Mouse (Mus musculus): ENCODE measurements around the gene Donson. TPM values are rescaled to one million over a fixed set of nuclear protein-coding genes. Genes with fewer than 3 reads are reported as not detected.
"Not testable (repeated sequence)": the region's sequence is repeated elsewhere in the genome, so short reads cannot be mapped to it uniquely, and the experiment has no call there.

Gene Donson
- total RNA-seq, 2 experiments from 2014 or later, result 43.0 to 44.7 TPM

DNA sequence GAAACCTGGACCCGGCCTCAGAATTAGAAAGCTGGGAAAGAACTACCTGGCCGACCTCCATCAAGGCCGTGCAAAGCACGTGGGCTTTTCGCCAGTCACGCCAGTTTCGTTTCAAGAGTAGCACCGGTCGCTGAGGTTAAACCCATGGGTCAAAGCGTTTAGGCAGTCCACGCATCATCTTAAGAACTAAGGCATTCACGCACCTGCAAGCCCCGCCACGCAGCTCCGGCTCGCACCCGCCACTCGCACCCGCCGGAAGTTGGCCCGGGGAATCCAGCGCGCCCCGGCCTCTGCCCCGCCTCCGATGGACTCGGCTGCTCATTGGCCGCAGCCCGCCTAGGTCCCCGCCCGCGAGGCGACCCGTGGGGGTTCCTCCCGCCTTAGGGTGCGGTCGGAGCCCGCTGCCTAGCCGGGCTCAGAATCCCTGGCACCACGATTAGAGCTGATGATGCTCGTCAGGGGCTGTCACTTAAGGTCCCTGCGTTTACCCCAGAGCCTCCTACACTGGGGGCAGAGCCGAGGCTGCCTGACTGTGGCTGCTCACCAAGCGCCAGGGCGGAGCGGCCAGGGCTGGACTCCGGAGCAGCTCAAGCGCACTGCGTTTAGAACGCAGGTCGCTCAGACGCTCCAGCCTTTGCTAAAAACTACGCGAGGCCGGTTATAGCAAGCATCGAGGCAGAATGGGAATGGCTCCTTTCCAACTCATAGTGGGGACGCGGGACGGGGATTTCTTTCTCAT lies 41.7 kb downstream of the Donson start, which contains the start of gene Gart:
Gene Gart (minus strand): TSS at position 272 of the 739 bp plus-strand sequence.
- ATAC-seq (replicated peaks; ENCODE audit: low FRiP score, poor library complexity, severe bottlenecking), result peak; percentile 87

DNA sequence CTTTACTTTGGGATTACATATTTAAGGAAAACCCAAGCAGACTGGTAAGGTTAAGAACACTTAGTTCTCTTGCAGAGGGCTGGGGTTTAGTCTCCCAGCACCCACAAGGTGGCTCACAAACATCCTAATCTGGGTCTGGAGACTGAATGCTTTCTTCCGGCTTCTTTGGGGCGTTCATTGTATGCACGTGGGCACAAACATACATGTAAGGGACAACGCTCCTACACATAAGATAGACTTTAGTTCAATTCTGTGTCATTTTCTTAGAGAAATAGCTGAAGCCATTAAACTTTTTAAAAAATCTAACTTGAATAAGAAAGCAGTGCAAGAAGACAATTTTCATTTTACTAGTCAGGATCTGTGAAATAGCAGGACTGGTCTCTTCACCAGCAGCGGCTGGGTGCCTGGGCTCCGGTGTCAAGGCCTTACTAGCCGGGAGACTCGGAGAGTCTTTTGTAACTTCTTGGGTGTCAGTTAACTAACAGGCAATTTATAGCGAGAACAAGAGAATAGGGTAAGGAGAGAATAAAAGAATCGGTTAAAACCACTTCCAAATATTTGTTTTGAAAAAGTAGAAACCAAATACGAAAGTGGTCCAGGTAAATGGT lies 42.5 kb downstream of the Donson start:
- ATAC-seq (replicated peaks; ENCODE audit: low FRiP score, poor library complexity, severe bottlenecking), result no peak

DNA sequence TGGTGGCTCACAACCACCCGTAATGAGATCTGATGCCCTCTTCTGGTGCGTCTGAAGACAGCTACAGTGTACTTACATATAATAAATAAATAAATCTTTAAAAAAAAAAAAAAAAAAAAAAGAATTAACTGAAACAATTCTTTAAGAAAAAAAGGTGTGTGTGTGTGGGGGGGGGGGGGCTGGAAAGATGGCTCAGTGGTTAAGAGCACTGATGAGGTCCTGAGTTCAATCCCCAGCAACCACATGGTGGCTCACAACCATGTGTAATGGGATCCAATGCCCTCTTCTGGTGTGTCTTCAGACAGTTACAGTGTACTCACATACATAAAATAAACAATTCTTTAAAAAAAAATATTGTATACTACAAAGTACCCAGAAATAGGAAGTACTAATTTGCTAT lies 43.1 kb downstream of the Donson start:
- not testable (repeated sequence) for ATAC-seq (replicated peaks; ENCODE audit: low FRiP score, poor library complexity, severe bottlenecking)

DNA sequence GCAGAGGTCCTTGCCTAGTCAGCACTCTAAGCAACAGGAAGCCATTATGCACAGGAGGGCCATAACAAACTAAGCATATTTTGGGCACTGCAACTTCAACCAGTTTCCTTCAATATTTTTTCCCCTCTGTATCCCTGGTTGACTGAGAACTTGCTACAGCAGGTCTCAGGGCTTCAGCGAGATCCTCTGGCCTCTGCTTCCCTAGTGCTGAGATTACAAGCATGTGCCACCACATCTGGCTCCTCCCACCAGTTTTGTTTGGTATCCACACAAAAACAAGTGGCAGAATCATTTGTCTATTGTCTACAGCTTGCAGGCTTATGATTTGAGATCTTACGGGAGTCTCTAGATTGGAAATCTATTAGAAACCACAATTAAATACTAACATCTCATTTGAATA lies 43.7 kb downstream of the Donson start:
- no peak for ATAC-seq (replicated peaks; ENCODE audit: low FRiP score, poor library complexity, severe bottlenecking)

DNA sequence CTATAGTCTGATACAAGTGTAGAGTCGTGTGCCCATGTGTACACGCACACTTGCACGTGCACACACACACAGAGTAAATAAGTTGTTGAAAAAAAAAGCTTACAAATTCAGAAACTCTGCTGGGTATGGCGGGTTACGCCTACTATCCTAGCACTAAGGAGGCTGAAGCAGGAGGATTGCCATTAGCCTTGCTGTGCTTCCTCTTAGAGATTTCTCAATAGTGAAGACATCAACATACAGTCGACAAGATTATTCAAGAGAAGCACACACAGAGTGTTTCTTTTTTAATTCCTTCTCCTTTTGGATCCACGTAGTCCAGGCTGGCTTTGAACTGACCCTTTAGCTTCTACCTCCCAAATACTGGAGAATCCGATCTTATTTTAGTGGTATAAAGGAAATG lies 48.4 kb downstream of the Donson start:
- ATAC-seq (replicated peaks; ENCODE audit: low FRiP score, poor library complexity, severe bottlenecking), result no peak

DNA sequence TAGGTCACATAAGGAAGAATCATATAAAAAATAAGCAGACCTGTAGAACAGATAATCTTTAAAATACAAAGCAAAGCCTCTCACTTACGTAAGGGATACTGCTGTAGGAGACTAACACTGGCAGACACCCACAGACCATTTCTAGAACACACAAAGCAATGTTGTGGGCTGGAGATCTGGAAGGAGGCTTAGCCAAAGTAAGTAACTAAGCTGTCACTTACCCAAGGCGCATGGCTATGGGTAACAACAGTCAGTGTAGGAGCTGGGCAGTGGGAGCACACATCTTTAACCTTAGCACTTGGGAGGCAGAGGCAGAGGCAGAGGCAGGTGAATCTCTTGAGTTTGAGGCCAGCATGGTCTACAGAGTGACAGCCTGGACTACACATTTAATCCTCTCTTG lies 48.9 kb downstream of the Donson start:
- ATAC-seq (replicated peaks; ENCODE audit: low FRiP score, poor library complexity, severe bottlenecking), result no peak

DNA sequence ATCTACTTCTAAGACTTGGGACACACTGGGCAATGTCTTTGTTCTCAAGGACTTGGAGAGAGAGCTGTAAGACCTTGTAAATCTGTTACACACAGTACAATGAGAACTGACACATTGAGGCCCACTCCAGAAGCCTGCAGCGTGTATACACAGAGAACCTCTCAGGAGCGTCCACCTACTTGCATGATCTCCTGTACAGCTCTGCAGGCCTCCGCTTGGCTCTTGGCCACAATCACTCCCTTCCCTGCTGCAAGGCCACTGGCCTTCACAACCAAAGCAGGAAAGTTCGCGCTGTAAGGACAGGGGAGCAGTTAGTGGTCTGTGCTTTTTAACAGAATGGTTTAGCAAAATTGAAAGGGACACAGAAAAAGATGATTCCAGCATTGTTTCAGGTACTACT lies 49.4 kb downstream of the Donson start:
- no peak for ATAC-seq (replicated peaks; ENCODE audit: low FRiP score, poor library complexity, severe bottlenecking)

DNA sequence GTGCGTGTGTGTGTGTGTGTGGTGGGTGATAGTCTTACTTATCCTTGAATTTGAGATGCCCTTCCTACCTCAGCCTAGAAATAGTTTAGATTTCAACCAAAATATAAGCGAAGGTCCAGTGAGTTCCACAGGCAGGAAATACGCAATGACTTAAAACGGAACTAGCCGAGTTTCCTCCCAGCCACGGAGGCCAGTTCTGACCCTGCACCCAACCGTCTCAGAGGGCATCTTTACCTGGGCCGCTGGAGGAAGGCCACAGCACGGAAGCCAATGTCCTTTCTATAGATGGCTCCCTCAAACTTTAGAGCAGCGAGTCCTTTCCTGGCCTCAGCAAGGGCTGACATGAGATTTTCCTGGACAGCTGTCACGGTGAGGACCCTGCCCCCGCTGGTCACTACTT lies 54.9 kb downstream of the Donson start:
- no peak for ATAC-seq (replicated peaks; ENCODE audit: low FRiP score, poor library complexity, severe bottlenecking)

DNA sequence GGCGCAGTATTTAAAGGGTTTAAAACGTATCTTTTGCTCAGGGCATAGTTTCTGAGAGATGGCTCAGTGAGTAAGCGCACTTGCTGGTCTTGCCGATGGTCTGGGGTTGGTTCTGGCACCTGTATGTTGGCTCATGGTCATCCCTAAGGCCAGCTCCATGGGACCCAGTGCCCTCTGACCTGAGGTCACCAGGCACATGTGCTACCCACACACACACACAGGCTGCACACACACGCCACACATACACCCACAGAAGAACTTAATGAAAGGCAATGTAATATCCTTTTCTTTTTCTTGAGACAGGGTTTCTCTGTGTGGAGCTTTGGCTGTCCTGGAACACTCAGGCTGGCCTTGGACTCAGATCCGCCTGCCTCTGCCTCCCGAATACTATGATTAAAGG lies 55.6 kb downstream of the Donson start:
- ATAC-seq (replicated peaks; ENCODE audit: low FRiP score, poor library complexity, severe bottlenecking), result no peak

DNA sequence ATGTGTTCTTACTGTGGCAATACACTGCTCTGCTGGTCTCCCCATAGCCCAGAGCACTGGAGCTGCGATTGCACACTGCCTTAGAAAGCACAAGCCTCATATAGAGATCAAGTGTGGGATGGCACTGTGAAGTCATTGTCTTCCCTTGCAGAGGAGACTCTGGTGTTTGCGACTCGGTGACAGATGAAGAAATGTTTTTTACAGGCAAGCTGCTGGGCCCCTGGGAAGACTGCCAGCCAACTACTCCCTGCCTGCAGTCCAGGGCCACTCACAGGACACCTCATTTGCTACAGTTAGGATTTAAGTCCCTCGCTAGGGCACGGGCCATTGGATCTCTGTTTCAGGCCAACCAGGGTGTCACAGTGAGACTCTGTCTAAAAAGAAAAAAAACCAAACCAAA lies 56.1 kb downstream of the Donson start:
- no peak for ATAC-seq (replicated peaks; ENCODE audit: low FRiP score, poor library complexity, severe bottlenecking)

DNA sequence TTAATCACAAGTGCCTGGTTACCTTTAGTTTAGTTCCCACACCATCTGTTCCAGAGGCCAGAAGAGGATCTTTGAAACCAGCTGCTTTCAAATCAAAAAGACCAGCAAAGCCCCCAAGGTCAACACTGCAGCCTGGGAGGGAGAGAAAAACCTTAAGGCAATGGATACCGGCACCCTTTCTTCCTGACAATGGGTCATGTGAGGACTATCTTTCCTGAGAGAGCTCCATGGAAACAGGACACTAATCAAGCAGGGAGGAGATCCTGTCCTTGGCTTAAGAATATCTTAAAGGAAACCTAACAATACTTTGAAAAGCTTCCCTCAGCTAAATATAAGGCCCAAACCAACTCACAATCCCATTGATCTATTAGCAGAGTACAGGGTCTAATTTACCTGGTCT lies 58.0 kb downstream of the Donson start:
- no peak for ATAC-seq (replicated peaks; ENCODE audit: low FRiP score, poor library complexity, severe bottlenecking)

DNA sequence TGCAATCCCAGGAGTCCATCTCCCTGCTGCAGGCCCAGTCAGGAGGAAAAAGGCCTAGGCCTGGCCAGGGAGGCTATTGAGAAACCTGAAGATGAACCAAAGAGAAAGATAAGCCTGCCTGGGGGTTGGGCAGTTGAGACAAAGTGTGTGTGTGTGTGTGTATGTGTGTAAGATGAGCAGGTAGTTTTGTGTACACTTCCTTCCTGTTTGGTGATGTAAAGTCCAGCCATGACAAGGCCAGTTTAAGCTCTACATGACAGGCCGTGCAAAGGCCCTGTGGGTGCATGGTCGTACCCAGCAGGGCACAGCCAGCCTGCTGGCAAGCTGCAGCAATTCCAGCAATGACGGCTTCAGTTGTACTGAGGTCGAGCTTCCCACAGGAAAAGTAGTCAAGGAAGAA lies 58.8 kb downstream of the Donson start:
- no peak for ATAC-seq (replicated peaks; ENCODE audit: low FRiP score, poor library complexity, severe bottlenecking)

DNA sequence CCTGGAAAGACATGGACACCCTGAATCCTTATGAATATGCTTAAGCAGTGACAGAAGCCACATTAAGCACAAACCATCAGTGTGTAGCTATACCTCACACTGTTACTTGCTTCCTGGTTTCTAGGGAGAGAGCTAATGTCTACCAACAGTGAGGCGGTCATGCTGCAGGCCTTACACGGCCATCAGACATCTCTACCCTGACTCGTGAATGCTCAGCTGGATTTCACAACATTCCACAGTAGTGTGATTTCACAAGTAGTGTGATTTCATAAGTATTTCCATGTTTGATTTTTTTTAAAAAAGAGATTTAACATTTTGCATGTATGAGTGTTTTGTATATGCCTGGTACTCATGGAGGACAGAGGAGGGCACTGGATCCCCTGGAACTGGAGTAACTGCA lies 59.9 kb downstream of the Donson start:
- ATAC-seq (replicated peaks; ENCODE audit: low FRiP score, poor library complexity, severe bottlenecking), result no peak

DNA sequence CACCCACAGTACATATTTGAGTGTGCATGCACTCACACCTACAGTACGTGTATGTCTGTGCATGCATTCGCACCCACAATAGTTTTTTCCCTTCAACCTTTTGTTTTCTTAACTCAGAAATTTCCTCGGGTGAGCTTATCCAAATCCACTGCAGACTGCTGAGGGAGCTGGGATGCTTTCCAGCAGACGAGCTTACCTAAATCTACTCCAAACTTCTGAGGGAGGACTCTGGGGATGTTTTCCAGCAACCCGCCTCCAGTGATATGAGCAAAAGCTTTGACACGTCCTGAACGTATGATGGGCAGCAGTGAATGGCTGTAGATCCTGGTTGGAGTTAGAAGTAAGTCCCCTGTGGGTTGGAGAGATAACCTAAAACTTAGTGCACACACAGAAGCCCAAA lies 60.7 kb downstream of the Donson start:
- ATAC-seq (replicated peaks; ENCODE audit: low FRiP score, poor library complexity, severe bottlenecking), result no peak

Other genes with a start within 250 kb of the Donson start
- gene Ifnar1, start 203.5 kb downstream of the Donson start, total RNA-seq (2015; ENCODE audit: low replicate concordance), result 81.7 and 93.6 TPM in 2 replicates
- gene Ifnar1, start 203.5 kb downstream of the Donson start, total RNA-seq (2017; ENCODE audit: low replicate concordance), result 133 and 147 TPM in 2 replicates
- gene Ifngr2, start 141.7 kb downstream of the Donson start, total RNA-seq (2015; ENCODE audit: low replicate concordance), result 6.7 and 13.3 TPM in 2 replicates
- gene Ifngr2, start 141.7 kb downstream of the Donson start, total RNA-seq (2017; ENCODE audit: low replicate concordance), result 3.9 and 6.4 TPM in 2 replicates
- gene Tmem50b, start 91.0 kb downstream of the Donson start, total RNA-seq (2015; ENCODE audit: low replicate concordance), result 20.8 and 23.6 TPM in 2 replicates
- 11.2 and 12.0 TPM in 2 replicates for gene Tmem50b, start 91.0 kb downstream of the Donson start, total RNA-seq (2017; ENCODE audit: low replicate concordance)
- 4.2 TPM in 2 replicates for gene Dnajc28, start 69.7 kb downstream of the Donson start, total RNA-seq (2015; ENCODE audit: low replicate concordance)
- 9.5 and 12.0 TPM in 2 replicates for gene Dnajc28, start 69.7 kb downstream of the Donson start, total RNA-seq (2017; ENCODE audit: low replicate concordance)
- 30.5 and 37.1 TPM in 2 replicates for gene Gart, start 41.8 kb downstream of the Donson start, total RNA-seq (2015; ENCODE audit: low replicate concordance)
- gene Gart, start 41.8 kb downstream of the Donson start, total RNA-seq (2017; ENCODE audit: low replicate concordance), result 30.8 and 49.3 TPM in 2 replicates
- 240 and 267 TPM in 2 replicates for gene Son, start 41.3 kb downstream of the Donson start, total RNA-seq (2015; ENCODE audit: low replicate concordance)
- 214 and 284 TPM in 2 replicates for gene Son, start 41.3 kb downstream of the Donson start, total RNA-seq (2017; ENCODE audit: low replicate concordance)
- 21.5 and 55.1 TPM in 2 replicates for gene Cryzl1, start 40.2 kb upstream of the Donson start, total RNA-seq (2015; ENCODE audit: low replicate concordance)
- gene Cryzl1, start 40.2 kb upstream of the Donson start, total RNA-seq (2017; ENCODE audit: low replicate concordance), result 17.7 and 40.7 TPM in 2 replicates
- 413 and 554 TPM in 2 replicates for gene Itsn1, start 40.5 kb upstream of the Donson start, total RNA-seq (2015; ENCODE audit: low replicate concordance)
- gene Itsn1, start 40.5 kb upstream of the Donson start, total RNA-seq (2017; ENCODE audit: low replicate concordance), result 1,329 and 2,083 TPM in 2 replicates